Mouse (Mus musculus): Measurements from ENCODE around the gene Zfp322a.

The Zfp322a gene

GRCm38 (mm10) chr13:23317305-23317889, 51.6 kb downstream of the Zfp322a start:
- peak; percentile 47 for DNase-seq (ENCODE audit: inconsistent ontology term)

GRCm38 (mm10) chr13:23312909-23313669, 55.9 kb downstream of the Zfp322a start:
- DNase-seq (ENCODE audit: inconsistent ontology term), result peak; percentile 10

GRCm38 (mm10) chr13:23310036-23310435, 59.0 kb downstream of the Zfp322a start:
- no peak for DNase-seq (ENCODE audit: inconsistent ontology term)

GRCm38 (mm10) chr13:23309495-23310011, 59.5 kb downstream of the Zfp322a start:
- peak; percentile 60 for DNase-seq (ENCODE audit: inconsistent ontology term)

- peak; percentile 67 for DNase-seq (ENCODE audit: inconsistent ontology term)
Measured at GRCm38 (mm10) chr13:23308639-23309307, 60.2 kb downstream of the Zfp322a start.

GRCm38 (mm10) chr13:23307069-23307814, 61.8 kb downstream of the Zfp322a start:
- peak; percentile 74 for DNase-seq (ENCODE audit: inconsistent ontology term)

GRCm38 (mm10) chr13:23306707-23307068, 62.3 kb downstream of the Zfp322a start:
- DNase-seq (ENCODE audit: inconsistent ontology term), result no peak

All from Muller cell, postnatal 12 days (primary cell).